Mouse (Mus musculus): ENCODE measurements around the gene Dus1l.
"Not testable (repeated sequence)": the region's sequence is repeated elsewhere in the genome, so short reads cannot be mapped to it uniquely, and the experiment has no call there.

The Dus1l gene

DNA sequence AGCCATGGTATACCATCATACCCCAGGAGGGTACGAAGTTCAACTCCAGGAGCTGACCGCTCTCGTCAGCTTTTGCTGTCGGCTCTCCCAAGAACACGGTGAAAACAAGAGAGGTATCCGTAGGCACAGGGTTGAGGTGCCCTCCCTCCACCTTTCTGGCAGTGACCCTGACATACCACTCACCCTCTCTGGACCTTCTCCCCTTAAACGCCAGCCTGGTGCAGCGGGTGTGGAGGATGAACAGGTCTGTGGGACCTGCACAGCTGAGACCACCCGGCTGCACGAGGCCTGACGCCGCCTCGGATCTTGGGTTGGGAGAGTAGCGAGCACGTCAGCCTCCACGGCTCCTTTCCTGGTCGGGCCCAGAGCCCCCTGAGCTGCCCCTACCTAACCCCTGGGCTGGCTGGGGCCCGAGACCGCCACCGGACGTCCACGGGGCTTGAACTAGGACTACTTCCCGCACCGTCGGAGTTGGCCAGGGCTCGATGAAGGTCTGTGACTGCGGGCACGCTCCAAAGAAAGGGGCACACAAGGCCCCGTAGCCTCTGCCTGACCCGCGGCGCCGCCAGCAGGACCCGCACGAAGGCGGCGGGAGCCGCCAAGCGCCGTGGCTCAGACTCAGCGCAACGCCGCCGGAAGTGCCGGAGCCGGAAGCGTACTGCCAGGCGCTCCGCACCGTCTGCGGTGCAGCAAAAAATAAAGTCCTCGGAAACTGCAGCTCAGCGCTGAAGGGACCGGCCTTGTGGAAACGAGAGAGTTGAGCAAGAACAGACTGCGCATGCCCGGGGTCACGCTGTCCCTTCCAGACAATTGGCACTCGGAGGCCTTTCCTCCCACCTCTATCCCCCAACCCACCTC is at the start of gene Dus1l:
Dus1l (minus strand) TSS at position 648 of the 858 bp plus-strand sequence.
- peak; percentile 90 for DNase-seq (ENCODE audit: inconsistent ontology term)

DNA sequence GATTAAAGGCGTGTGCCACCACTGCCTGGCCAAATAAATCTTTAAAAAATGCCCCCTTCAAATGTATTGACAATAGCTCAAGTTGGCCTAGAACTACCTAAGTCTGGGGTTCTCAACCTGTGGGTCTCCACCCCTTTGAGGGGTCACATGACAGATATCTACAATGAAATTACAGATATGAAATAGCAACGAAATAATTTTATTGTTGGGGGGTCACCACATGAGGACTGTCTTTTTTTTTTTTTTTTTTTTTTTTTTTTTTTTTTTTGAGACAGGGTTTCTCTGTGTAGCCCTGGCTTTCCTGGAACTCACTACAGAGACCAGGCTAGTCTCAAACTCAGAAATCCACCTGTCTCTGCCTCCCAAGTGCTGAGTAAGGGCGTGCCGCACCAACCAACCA is 48.1 kb upstream of the Dus1l start:
- DNase-seq (ENCODE audit: inconsistent ontology term), result no peak

DNA sequence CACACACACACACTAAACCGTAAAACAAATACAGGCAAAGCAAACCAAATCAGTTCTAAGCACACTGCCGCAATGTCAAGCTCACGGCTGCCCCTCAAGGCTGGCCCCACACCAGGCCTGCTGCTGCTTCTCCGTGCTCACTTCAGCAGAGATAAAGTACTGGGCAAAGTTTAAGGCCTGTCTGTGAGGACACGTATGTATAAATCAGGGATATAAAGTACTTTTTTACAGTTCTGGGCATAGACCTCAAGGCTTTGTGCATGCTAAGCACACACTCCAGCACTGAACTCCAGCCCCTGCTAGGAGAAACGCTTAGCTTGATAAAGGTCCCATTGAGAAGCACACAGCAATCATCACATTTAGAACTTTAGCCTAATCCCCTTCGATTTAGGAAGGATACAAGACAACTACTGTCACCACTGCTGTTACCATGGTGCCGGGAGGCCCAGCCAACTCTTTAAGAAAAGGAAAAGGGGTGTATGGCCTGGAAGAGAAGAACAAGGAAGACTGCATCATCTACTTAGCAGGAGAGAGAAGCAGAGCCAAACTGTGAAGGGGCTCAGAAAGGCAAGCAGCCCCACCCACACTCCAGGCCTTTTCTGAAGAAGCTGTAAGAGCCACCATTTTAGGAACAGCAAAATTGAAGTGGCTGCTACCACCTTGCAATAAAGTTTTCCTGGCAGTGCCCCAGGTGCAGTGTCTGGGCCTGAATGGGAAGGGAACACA is 37.5 kb upstream of the Dus1l start:
- no peak for DNase-seq (ENCODE audit: inconsistent ontology term)

DNA sequence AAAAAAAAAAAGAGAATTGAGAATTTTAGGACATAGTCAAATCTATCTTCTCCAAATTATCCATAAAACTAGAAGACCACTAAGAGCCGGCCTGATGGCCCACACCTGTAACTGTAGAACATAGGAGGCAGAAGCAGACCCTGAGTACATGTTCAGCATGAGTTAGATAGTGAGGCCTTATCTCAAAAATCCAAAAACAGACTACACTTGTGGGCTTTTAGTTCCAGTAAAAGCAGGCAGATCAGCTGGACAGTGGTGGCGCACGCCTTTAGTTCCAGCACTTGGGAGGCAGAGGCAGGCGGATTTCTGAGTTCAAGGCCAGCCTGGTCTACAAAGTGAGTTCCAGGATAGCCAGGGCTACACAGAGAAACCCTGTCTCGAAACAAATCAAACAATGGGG is 36.8 kb upstream of the Dus1l start:
- DNase-seq (ENCODE audit: inconsistent ontology term), result not testable (repeated sequence)

DNA sequence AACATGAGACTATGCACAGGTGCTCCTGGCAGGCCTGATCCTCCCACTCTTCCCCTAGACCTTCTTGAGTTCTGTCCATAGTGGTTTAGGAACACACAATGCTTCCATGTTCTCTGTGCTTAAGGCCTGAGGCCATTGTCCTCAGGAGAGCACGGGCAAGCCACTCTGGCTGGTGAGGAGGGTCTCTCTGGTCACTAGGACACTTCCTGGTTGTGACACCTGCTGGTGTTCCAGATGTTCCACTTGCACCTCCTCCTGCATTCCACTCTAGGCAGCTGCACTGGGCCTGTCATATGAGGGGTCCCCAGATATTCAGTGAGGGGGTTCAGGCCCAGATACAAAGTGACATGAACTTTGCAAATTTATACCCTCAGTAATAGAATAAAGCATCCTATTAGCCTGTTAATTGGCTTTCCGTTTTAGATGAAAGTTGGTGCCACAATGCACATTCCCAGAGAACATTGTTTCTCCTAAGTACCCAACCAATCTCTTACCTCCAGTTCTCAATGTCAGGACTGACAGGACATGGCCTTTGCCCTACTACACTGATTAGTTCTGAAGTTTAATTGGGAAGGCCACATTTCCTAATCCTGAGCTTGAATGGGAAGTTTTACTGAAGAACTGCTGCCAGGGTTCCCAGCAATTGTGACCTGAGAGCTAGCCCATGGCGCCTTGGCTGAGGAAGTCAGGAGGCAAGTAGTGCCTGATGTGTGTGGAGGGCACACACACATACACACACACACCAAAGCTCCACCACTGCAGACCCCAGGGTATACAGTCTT is 35.6 kb upstream of the Dus1l start:
- DNase-seq (ENCODE audit: inconsistent ontology term), result no peak

DNA sequence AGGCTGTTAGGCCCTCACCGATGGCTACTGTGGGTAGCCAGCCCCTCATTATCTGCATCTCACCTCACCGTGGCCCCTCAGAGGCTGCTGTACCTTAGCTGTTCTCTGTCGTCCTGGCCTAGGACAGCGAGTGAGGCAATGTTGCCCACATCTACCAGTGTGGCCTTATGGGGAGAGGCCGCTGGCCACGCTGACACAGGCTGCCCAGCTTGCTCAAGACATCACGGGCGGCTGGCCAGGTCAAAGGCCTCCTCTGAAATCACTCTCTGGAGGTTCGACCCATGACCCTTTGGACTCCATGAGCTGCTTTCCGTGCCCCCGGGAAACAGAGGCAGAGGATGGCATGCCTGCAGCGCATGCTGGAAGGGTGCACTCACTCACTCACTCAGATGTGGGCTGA is 34.5 kb upstream of the Dus1l start:
- DNase-seq (ENCODE audit: inconsistent ontology term), result no peak

DNA sequence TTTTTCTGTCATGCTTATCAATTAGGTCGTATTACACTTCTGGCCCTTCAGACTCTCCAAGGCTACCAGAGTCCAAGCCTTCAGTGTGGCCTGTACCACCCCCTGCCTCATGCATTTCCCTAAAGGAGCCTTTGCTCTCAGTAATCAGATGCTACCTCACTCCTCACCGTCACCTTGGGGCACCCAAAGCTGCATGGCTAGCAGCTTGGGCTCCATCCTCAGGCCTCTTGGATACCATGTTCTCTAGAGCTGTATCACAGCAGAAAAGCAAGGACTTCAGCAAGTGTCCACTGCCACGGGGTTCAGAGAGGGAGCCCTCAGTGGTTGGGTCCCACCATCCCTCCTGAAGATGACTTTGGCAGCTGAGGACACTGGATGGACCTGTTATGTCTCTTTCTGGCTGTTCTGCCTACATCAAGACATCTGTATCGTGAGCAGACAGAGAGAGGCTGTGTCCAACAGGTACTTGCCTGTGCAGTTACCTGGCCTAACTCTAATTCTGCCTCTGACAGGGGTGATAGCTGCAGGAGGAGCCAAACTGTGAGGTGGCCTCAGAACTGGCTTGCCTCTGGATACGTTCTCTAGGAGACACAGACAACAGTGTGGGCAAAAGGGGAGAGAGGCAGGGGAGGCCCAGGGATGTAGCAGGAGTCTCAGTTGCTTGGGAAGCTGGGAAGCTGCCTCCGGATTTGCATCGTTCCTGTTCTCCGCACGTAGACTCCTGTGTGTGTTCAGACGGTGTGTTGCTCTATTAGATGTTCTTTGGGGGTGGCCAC is 33.7 kb upstream of the Dus1l start:
- DNase-seq (ENCODE audit: inconsistent ontology term), result no peak

DNA sequence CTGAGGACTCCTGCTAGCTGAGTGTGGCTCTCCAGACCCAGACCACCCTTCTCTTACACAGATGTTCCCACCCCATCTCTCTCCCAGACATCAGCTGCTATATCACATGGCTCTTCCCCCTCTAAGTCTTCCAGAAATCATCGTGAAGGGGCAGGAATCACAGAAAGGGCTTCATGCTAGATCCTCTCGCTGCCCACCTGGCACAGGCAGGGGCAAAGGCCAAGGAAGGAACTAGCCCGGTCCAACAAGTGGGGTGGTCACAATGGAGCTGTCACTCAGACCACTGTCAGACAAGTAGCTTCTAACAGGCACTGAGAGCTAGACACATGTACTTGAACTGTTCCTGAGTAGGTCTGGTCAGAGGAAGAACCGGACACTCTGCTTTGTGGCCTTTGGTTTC is 32.2 kb upstream of the Dus1l start:
- no peak for DNase-seq (ENCODE audit: inconsistent ontology term)

DNA sequence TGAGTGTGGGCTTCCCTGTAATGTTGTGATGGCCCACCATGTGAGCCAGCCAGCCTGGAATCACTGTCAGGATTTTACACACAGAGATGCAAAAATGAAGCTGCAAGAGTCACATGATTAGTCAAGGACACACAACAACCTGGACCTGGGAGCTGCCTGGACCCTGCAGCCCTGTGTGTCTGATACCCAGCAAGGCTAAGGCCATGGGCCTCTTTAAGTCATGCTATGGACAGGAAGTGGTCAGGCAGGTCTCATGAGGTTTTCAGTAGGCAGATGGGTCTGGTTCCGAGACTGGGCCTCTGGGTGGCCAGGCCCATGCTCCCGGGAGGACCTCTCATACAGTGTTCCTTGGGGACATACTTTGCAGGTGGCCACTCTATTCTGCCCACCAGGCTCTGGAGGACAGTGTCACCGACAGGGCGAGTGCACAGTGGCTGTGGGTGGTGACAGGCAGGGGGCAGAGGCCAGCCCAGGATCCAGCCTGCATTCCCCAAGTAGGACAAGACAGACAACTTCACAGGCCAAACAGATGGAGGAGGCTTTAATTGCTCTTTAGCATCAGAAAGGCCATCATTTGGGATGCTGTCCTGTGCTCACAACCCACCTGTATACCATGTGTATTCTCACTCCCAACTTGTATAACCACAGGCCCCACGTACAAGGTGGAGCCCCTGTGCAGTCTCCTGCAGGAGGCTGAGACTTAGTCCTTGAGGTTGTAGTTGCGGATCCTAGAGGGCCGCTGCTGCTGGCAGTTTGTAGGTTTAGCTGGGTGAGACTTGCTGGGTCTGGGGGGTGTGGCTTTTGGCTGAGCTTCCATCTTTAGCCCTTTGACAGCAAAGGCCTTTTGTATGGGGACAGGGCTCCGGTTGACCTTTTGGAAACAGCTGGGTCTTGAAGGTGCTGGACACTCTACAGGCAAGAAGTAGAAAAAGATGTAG is 30.1 kb upstream of the Dus1l start:
- no peak for DNase-seq (ENCODE audit: inconsistent ontology term)

DNA sequence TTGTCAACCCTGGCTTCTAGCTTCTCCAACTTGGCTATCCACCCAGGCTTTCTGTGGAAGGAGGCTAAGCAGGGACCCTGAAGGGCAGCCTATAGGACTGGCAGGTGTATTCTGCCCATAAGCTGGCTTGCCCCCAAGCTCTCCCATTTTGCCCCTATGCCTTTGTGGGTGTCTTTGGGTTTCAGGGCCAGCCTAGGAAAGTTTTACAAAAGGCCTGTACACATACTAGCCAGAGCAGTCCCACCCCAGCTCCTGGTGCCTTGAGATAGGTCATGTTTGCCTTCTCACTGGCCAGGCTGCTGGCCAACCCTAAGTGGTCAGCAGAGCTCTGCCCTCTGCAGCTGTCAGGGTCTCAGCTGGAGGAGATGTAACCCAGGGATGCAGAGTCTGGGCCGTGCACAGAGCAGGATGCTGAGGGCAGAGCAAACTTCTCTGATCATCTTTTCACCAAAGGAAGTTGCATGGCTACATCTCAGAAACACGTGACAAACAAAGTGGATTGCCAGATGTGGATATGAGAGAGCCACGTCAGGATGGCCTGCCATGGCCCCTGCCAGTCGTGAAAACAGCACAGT is 29.2 kb upstream of the Dus1l start:
- no peak for DNase-seq (ENCODE audit: inconsistent ontology term)

DNA sequence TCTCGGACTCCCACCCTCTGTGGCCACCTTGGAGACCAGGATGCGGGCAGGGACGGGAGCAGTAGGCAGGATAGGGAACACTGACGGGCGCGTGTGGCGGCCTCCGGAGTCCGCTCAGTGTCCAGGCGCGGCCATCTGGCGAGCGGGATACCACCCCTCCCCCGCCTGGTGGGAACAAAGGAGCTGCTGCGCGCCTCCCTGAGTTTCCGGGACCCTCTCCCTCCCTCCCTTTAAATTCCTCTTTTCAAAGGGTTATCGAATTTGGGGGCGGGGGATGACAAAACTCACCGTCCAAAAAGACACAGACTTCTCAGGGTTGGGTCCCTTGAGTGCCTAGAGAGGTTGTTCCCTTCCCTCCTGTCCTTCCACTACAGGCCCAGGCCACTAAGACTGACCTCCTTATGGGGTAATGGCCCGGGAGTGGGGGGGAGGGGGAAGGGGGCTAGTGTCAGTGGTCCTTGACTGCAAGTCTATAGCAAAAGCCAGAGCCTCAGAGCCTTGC is 28.6 kb upstream of the Dus1l start:
- no peak for DNase-seq (ENCODE audit: inconsistent ontology term)

DNA sequence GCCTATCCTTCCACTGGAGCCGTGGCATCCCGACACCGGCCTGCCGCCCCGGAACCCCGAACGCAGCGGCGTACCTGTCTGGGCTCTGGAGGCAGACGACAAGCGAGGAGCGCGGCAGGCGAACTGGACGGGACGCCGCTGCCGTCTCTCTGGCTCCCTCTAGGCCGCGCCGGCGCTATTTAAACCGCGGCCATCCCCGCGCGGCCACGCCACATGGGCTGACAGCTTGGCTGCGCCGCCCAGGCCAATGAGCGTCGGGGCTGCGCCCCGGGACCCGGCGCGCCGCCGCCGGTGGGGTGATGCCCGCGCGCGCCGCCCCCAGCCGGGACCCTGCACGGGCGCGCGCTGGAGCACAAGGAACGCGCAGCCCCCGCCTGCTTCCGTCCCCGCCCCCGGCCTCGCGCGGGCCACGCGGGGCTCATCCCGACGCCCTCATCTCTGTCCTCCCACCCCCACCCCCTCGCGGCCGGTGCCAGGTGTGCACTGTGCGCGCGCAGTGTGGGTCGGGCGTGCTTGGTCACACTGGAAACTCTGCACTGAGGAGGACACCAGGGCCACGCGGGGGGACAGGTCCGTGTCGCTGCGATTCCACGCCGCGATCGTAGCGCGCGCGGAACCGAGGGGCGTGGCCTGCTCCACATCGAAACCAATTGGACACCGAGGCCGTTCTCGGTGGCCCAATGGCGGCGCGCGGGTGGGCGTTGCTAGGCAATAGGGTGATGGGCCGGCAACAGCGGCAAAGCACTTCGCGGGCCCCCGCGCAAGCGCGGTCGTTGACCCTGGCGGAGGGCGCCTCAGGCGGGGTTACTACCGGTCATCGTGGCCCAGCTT is 28.0 kb upstream of the Dus1l start, which contains the start of gene Fasn:
Fasn (minus strand) TSS at position 592 of the 831 bp plus-strand sequence.
- peak; percentile 99 for DNase-seq (ENCODE audit: inconsistent ontology term)

DNA sequence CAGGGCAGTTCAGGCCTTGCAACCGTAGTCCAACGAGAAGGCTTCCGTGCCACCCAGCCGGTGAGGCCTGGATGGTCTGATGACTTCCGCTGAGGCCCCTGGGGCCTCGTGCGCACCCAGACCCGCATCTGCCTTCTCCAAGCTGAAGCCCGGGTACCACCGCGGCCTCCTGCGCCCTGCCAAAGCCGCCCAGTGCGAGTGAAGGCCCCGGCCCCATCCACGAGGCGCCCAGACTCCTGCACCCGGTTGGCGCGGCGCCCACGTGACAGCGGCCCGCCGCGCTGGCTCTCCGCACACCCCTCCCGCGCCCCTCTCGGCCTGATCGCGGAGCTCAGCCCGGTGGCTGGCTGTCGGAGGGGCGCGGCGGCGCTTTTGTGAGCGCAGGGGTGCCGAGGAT is 27.3 kb upstream of the Dus1l start:
- DNase-seq (ENCODE audit: inconsistent ontology term), result no peak

DNA sequence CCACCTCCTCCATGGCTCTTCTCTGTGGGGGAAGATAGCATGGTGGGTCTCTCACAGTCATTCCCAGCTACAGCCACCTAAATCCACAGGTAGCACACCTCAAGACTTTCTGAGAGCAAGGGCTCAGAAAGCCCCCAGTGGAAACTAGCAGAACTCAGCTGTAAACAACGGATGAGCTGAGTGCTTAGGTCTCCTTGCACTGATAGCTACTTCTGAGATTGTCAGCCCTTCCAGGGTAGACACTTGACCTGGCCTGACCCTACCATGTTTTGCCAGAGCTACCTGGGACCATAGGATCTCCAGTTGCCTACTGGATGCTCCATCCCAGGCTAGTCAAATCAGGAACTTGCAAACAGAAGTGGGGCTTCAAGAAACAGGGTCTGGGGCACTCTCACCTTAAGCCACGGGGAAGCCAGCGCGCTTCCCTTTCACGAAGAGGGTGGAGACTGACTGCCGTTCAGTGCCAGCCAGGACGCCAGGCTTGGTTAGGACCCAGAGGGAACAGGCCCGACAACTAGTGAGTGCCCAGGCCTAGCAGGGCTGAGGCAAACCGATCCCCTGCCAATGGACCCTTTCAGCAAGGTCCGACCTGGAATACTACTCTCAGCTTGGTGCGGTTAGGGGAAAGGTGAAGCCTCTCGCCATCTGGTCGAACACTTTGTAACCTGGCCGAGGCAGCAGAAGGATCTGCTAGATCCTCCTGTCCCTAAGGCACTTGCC is 26.8 kb upstream of the Dus1l start:
- no peak for DNase-seq (ENCODE audit: inconsistent ontology term)

DNA sequence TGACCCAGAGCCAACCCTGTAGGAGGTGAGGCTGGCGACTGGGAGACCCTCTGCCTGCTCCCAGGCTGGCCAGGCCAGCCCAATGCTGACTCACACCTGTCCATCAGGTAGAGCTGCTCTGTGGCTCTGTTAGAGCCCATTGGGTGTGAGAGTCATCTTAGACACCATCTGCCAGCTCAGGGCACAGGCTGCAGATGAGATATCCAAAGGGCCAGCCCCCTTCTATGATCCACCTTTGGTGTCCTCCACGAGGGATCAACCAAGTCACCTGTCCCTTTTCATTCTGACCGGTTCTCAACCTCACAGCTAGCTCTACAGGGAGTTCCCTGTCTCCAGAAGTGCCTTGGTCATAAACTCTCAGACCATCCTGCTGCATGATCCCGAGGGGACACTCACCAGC is 26.1 kb upstream of the Dus1l start:
- no peak for DNase-seq (ENCODE audit: inconsistent ontology term)

DNA sequence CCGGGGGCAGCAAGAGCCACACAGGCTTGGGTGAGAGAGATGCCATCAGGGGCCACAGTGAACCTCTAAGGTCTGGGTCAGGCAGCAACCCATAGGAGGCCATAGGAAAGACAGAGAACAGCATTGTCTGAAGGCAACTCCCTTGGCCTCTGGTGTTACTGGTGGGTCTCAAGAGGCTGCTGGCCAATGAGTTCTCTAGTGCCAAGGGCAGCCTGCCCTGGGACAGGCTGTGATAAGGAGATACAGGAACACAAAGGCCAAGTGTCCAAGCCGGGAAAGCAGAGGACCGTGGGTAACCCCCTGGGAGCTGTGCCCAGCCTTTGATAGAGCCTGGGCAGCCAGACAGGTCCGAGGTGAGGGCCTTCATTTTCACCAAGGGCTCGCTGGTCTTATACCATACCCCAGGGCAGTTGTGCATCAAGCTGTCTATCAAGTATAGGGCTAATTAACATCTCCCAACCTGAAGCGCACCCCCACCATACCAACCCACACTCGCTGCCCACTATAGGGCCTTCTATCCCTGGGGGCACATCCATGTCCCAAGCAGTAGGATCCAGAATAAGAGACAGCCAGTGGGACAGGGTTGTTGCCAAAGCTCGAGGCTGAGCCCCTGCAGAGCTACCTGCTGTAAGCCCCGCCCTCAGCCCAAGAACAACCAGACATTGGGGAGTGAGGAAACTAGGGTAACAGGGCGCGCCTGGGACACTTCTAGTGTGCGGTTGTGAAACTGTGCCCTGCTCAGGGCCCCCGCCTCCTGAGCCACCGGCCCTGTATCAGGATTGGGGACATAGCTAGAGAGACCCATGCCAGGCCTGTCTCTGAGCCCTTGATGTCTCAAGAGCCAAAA is 25.1 kb upstream of the Dus1l start:
- DNase-seq (ENCODE audit: inconsistent ontology term), result no peak

DNA sequence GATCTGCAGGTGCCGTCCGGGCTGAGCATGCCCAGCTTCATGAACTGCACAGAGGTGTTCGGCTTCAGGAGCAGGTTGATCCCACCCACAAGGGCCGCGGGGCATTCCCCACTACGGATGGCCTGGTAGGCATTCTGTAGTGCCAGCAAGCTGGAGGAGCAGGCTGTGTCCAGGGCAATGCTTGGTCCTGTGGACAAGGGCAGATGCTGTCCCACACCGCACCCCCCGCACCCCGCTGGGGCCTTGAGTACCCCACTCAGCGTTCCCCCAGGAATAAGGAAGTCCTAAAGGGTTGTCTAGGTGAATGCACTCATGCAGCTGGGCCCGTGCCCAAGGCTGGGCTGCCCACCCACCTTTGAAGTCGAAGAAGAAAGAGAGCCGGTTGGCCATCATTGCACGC is 24.3 kb upstream of the Dus1l start:
- no peak for DNase-seq (ENCODE audit: inconsistent ontology term)
